Mouse (Mus musculus): ENCODE measurements around the gene Ky.

DNA sequence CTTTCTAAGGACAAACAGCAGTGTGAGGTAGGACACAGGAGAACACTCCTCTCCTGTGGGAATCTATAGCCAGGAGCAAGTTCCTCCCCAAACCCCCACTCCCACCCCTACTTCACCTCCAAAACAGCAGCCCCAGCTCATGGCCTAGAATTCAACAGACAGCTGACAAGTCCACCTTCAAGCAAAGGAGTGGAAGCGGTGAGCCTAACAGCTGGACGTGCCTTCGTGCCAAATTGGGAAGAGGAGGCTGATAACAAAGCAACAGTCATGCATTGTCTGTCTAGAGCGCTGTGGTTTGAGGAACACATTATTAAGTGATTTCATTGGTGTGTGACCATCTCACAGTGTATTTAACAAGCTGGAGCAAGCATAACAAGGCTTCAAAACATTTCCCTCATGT lies 4.4 kb upstream of the Ky start:
- TF ChIP-seq CTCF (IDR thresholded peaks at IDR 0.05; ENCODE audit: low read depth, low read length): no peak
- no peak for TF ChIP-seq POLR2AphosphoS5 (IDR thresholded peaks at IDR 0.05; ENCODE audit: insufficient replicate concordance, low read depth, low read length)
- TF ChIP-seq TAL1 (conservative IDR thresholded peaks at IDR 0.05; ENCODE audit: low read depth, low read length): no peak
- no peak for TF ChIP-seq GATA1 (IDR thresholded peaks at IDR 0.05; ENCODE audit: borderline replicate concordance, low read length)
- no peak for TF ChIP-seq GATA2 (IDR thresholded peaks at IDR 0.05; ENCODE audit: borderline replicate concordance, low read depth, low read length)

All from G1E (cell line).